Mouse (Mus musculus) heart, adult 2 months (tissue): ENCODE results near the gene Gm6899.

Source experiments
- CTCF ChIP-seq: fragments of 200-600 bp; IDR thresholded peaks from 2 replicates; pipeline ENCODE4 v1.8.1; 2022; ENCODE audit warnings: antibody characterized with exemption, mild to moderate bottlenecking, moderate library complexity
- POLR2A ChIP-seq: fragments of 200-500 bp; IDR thresholded peaks from 2 replicates; pipeline ENCODE4 v1.6.1; 2011; ENCODE audit warnings: mild to moderate bottlenecking, low read depth, low read length, control low read depth; ENCODE audit not compliant: insufficient read depth

DNA sequence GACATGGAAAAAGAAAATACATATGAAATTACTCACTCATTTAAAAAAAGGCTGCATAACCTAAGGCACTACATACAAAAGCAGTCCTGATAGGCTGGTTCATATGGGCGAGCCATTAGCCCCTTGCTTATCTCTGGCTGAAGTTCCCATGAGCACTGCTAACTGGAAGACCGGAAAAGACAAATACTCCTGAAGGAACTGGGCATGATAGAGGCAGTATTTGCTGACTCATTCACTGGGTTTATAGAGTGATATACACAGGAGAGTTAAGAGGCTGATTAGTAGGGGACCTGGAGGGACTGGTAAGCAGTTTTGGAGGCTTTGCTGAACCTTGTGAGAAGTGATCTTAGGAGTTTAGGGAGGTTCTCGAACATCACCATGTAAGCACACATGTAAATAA, 41.5 kb upstream of the Gm6899 start:
- TF ChIP-seq CTCF (no peak), POLR2A (no peak)
